Mouse (Mus musculus): Measurements from ENCODE around the gene Gabrb3. TPM values are rescaled to one million over a fixed set of nuclear protein-coding genes. Genes with fewer than 3 reads are reported as not detected.

Gene Gabrb3
- total and polyA plus RNA-seq, 3 experiments, result 0.16 TPM; not detected in 2

DNA sequence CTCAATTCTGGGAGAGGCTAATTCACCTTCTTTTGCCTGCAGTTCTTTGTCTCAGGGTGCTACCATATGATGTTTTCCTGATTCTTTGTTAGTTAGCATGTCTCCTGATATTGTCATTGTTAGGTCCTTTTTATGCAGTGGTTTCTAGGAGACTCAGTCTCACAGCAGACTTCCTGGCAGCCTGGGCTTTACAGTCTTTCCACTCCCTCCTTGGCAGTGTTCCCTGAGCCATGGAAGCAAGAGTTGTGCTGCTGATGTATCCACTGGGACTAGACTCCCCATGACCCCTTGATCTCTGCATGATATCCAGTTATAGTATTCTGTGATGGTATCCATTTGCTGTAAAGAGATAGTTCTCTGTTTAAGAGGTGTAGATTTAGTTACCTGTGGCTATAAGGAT lies 281.6 kb downstream of the Gabrb3 start:
- H3K36me3 ChIP-seq (replicated peaks), result no peaks in the 10 kb centered on the region
- no peak overlapping the region for H3K4me3 ChIP-seq (ENCODE audit: low read depth, low read length)
- DNase-seq (ENCODE audit: low spot score) (no peak), ATAC-seq (ENCODE audit: extremely low read depth, insufficient number of reproducible peaks, low FRiP score, poor library complexity, severe bottlenecking) (no peak)
- H3K27me3 ChIP-seq (ENCODE audit: insufficient read depth, low read length), result no peaks in the 10 kb centered on the region
- H3K4me1 ChIP-seq (ENCODE audit: insufficient read depth, low read depth, low read length), result no peaks in the 10 kb centered on the region
- TF ChIP-seq CTCF (IDR thresholded peaks at IDR 0.05; ENCODE audit: low read depth, low read length) (no peak), GATA2 (IDR thresholded peaks at IDR 0.05; ENCODE audit: borderline replicate concordance, low read depth, low read length) (no peak), GATA1 (IDR thresholded peaks at IDR 0.05; ENCODE audit: borderline replicate concordance, low read length) (no peak), POLR2AphosphoS5 (IDR thresholded peaks at IDR 0.05; ENCODE audit: insufficient replicate concordance, low read depth, low read length) (no peak), TAL1 (conservative IDR thresholded peaks at IDR 0.05; ENCODE audit: low read depth, low read length) (no peak)
- H3K9me3 ChIP-seq (replicated peaks), result peaks cover 11% of the 10 kb centered on the region; the same call in 1 of the 2 replicates

DNA sequence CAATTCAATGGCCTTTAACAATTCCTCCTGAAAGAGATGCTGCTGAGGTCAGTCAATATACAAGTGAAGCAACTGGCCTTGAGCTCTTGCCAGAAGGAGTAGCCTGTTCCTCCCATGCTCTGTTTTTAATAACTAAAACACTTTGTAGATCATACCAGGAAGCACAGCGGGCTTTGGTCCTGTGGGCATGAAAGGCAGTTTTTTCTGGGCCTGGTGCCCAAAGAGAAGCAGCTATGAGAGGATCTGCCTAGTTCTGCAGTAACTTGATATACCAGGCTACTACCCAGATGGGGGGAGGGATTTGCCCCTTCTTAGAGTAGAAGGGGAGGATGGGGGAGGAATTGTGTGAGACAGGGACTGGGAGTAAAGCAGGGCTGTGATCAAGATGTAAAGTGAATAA lies 284.1 kb downstream of the Gabrb3 start:
- H3K36me3 ChIP-seq (replicated peaks), result no peaks in the 10 kb centered on the region
- H3K4me1 ChIP-seq (ENCODE audit: insufficient read depth, low read depth, low read length), result no peaks in the 10 kb centered on the region
- peaks cover 11% of the 10 kb centered on the region; the same call in 1 of the 2 replicates for H3K9me3 ChIP-seq (replicated peaks)
- TF ChIP-seq POLR2AphosphoS5 (IDR thresholded peaks at IDR 0.05; ENCODE audit: insufficient replicate concordance, low read depth, low read length), result no peak
- no peak for TF ChIP-seq GATA1 (IDR thresholded peaks at IDR 0.05; ENCODE audit: borderline replicate concordance, low read length)
- TF ChIP-seq TAL1 (conservative IDR thresholded peaks at IDR 0.05; ENCODE audit: low read depth, low read length), result no peak
- TF ChIP-seq GATA2 (IDR thresholded peaks at IDR 0.05; ENCODE audit: borderline replicate concordance, low read depth, low read length), result no peak
- no peak for TF ChIP-seq CTCF (IDR thresholded peaks at IDR 0.05; ENCODE audit: low read depth, low read length)
- no peak for ATAC-seq (ENCODE audit: extremely low read depth, insufficient number of reproducible peaks, low FRiP score, poor library complexity, severe bottlenecking)
- no peak overlapping the region for H3K4me3 ChIP-seq (ENCODE audit: low read depth, low read length)
- no peak for DNase-seq (ENCODE audit: low spot score)
- no peaks in the 10 kb centered on the region for H3K27me3 ChIP-seq (ENCODE audit: insufficient read depth, low read length)

DNA sequence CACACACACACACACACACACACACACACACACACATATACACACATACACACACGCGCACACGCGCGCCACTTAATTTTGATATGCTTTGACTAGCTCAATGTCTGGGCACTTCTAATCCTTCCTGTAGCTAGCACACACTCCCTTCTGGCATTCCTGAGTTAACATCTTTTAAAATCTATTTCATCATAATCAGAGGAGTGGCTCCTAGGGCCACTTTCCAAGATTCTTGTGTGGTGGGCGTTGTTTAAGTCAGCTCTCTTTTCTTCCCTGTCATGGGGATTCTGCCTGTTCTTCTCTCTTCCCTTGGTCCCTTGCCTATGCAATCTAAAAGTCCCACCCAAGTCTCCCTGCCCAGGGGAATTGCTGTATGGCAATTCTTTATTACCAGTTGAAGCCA lies 286.6 kb downstream of the Gabrb3 start:
- DNase-seq (ENCODE audit: low spot score) (no peak), ATAC-seq (ENCODE audit: extremely low read depth, insufficient number of reproducible peaks, low FRiP score, poor library complexity, severe bottlenecking) (no peak)
- peaks cover 6% of the 10 kb centered on the region; the same call in 1 of the 2 replicates for H3K9me3 ChIP-seq (replicated peaks)
- H3K4me3 ChIP-seq (ENCODE audit: low read depth, low read length), result no peak overlapping the region
- no peaks in the 10 kb centered on the region for H3K27me3 ChIP-seq (ENCODE audit: insufficient read depth, low read length)
- H3K4me1 ChIP-seq (ENCODE audit: insufficient read depth, low read depth, low read length), result no peaks in the 10 kb centered on the region
- no peak for TF ChIP-seq TAL1 (conservative IDR thresholded peaks at IDR 0.05; ENCODE audit: low read depth, low read length)
- TF ChIP-seq CTCF (IDR thresholded peaks at IDR 0.05; ENCODE audit: low read depth, low read length), result no peak
- TF ChIP-seq POLR2AphosphoS5 (IDR thresholded peaks at IDR 0.05; ENCODE audit: insufficient replicate concordance, low read depth, low read length), result no peak
- TF ChIP-seq GATA1 (IDR thresholded peaks at IDR 0.05; ENCODE audit: borderline replicate concordance, low read length), result no peak
- no peak for TF ChIP-seq GATA2 (IDR thresholded peaks at IDR 0.05; ENCODE audit: borderline replicate concordance, low read depth, low read length)
- no peaks in the 10 kb centered on the region for H3K36me3 ChIP-seq (replicated peaks)

DNA sequence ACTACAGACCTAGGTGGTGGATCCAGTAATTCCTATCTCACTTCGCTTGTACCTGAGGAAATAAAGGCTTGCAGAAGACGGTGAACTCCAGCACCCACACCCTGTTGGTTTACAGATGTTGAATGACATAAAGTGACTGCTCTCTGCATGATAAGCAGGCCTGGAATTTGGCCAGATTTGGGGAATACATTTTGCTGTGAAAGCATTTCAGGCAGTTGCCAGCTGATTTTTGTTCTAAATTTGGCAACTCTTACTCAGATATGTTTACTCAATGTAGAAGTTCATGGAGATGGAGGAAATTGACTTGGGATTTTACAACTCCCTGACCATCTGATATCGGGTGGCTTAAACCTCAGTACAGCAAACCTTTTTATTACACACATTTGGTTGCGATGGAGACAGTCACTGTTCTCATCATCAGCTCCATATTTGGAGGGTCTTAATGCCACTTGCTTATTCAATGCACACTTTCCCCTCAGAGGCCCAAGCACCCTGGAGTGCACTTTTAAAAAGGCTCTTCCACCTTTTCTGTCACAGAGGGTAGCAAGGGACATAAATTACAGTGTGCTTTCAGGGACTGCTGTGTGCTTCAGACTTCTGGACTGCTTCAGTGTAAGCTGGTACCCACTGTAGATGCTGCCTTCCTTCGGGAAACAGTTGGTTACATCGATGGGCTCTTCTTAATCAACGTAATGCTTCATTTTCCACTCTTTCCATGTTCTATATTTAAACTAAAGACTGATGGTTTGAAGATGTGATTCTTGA lies 287.7 kb downstream of the Gabrb3 start:
- ATAC-seq (ENCODE audit: extremely low read depth, insufficient number of reproducible peaks, low FRiP score, poor library complexity, severe bottlenecking), result no peak
- H3K4me3 ChIP-seq (ENCODE audit: low read depth, low read length), result no peak overlapping the region
- 0 out of 2 replicates have a peak, but pooled peaks cover under 1% of the 10 kb centered on the region for H3K9me3 ChIP-seq (replicated peaks)
- no peak for DNase-seq (ENCODE audit: low spot score)
- TF ChIP-seq TAL1 (conservative IDR thresholded peaks at IDR 0.05; ENCODE audit: low read depth, low read length) (no peak), GATA2 (IDR thresholded peaks at IDR 0.05; ENCODE audit: borderline replicate concordance, low read depth, low read length) (no peak), GATA1 (IDR thresholded peaks at IDR 0.05; ENCODE audit: borderline replicate concordance, low read length) (no peak), CTCF (IDR thresholded peaks at IDR 0.05; ENCODE audit: low read depth, low read length) (no peak), POLR2AphosphoS5 (IDR thresholded peaks at IDR 0.05; ENCODE audit: insufficient replicate concordance, low read depth, low read length) (no peak)
- no peaks in the 10 kb centered on the region for H3K36me3 ChIP-seq (replicated peaks)
- no peaks in the 10 kb centered on the region for H3K4me1 ChIP-seq (ENCODE audit: insufficient read depth, low read depth, low read length)
- no peaks in the 10 kb centered on the region for H3K27me3 ChIP-seq (ENCODE audit: insufficient read depth, low read length)

DNA sequence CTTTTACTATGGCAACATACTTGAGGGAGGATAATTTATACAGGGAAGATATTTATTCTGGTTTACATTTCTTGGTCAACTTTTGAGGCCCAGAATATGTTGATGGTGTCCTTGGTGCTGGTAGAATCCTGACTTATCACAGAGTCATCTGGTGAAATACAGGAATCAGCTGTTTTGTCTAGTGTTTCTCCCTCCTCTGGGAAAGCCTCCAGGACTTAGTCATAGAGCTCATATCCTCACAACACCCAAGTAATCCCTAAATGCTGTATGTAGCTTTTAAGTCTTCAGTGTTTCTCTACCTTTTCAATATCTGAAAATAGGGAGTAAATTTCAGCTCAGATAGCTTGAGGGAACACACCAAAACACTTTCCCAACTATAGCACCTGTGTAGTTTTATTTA lies 292.2 kb downstream of the Gabrb3 start:
- Histone ChIP-seq H3K9me3 (replicated peaks) (no peaks in the 10 kb centered on the region), H3K4me3 (ENCODE audit: low read depth, low read length) (no peak overlapping the region), H3K36me3 (replicated peaks) (no peaks in the 10 kb centered on the region), H3K27me3 (ENCODE audit: insufficient read depth, low read length) (no peaks in the 10 kb centered on the region), H3K4me1 (ENCODE audit: insufficient read depth, low read depth, low read length) (no peaks in the 10 kb centered on the region)
- DNase-seq (ENCODE audit: low spot score) (no peak), ATAC-seq (ENCODE audit: extremely low read depth, insufficient number of reproducible peaks, low FRiP score, poor library complexity, severe bottlenecking) (no peak)
- TF ChIP-seq TAL1 (conservative IDR thresholded peaks at IDR 0.05; ENCODE audit: low read depth, low read length), result no peak
- no peak for TF ChIP-seq POLR2AphosphoS5 (IDR thresholded peaks at IDR 0.05; ENCODE audit: insufficient replicate concordance, low read depth, low read length)
- no peak for TF ChIP-seq GATA1 (IDR thresholded peaks at IDR 0.05; ENCODE audit: borderline replicate concordance, low read length)
- TF ChIP-seq GATA2 (IDR thresholded peaks at IDR 0.05; ENCODE audit: borderline replicate concordance, low read depth, low read length), result no peak
- TF ChIP-seq CTCF (IDR thresholded peaks at IDR 0.05; ENCODE audit: low read depth, low read length), result no peak

DNA sequence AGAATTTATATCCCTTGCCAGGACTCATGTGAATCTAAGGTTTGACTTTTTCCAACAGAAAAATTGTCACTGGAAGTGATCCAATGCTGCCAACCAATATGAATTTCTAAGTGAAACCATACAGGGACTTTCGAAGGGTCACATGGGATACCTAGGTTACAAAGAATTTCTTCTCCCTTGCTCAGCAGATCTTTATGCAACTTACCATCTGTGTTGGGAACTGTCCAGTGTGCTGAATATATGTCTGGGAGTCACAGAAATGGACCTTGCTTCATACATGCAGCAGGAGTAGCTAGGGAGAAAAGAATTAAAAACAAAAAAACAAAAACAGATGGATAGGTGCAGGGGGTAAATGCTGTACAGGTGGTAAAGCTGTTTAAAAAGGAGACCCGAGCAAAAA lies 327.3 kb downstream of the Gabrb3 start:
- Histone ChIP-seq H3K27me3 (ENCODE audit: insufficient read depth, low read length) (no peaks in the 10 kb centered on the region), H3K4me3 (ENCODE audit: low read depth, low read length) (no peak overlapping the region), H3K9me3 (replicated peaks) (peaks cover 2% of the 10 kb centered on the region), H3K36me3 (replicated peaks) (no peaks in the 10 kb centered on the region), H3K4me1 (ENCODE audit: insufficient read depth, low read depth, low read length) (no peaks in the 10 kb centered on the region)
- DNase-seq (ENCODE audit: low spot score) (no peak), ATAC-seq (ENCODE audit: extremely low read depth, insufficient number of reproducible peaks, low FRiP score, poor library complexity, severe bottlenecking) (no peak)
- no peak for TF ChIP-seq POLR2AphosphoS5 (IDR thresholded peaks at IDR 0.05; ENCODE audit: insufficient replicate concordance, low read depth, low read length)

Measured in G1E (cell line).